Mouse (Mus musculus) lung, embryonic 15.5 days (tissue): ENCODE measurements at regions not wholly inside any gene's neighbourhood (a gene's known extent, or its start where the extent isn't known, plus 50 kb on each side); places are given as distances from the start of the nearest gene placed in this dataset.

Source experiments
- ATAC-seq: fragments of 200-750 bp; cut with Nextera tagmentation; 2 replicates; pipeline ENCODE4 v1.8.0; 2017; ENCODE audit warnings: moderate number of reproducible peaks, borderline replicate concordance; ENCODE audit not compliant: low FRiP score, low TSS enrichment; ENCODE audit errors: extremely low read depth
- H3K27ac ChIP-seq: fragments of 300-500 bp; sonication (generic); 2 replicates; pipeline ENCODE4 v1.5.1; 2015; ENCODE audit warnings: moderate library complexity, mild to moderate bottlenecking, inconsistent platforms
- H3K27me3 ChIP-seq: fragments of 300-500 bp; sonication (generic); 2 replicates; pipeline ENCODE4 v1.6.1; 2015; ENCODE audit warnings: inconsistent platforms
- H3K36me3 ChIP-seq: fragments of 300-500 bp; sonication (generic); 2 replicates; pipeline ENCODE4 v1.6.1; 2015; ENCODE audit warnings: inconsistent platforms
- H3K4me1 ChIP-seq: fragments of 300-500 bp; sonication (generic); 2 replicates; pipeline ENCODE4 v1.6.1; 2015; ENCODE audit warnings: inconsistent platforms
- H3K4me2 ChIP-seq: fragments of 300-500 bp; sonication (generic); 2 replicates; pipeline ENCODE4 v1.6.1; 2015; ENCODE audit warnings: inconsistent platforms, mild to moderate bottlenecking, moderate library complexity
- H3K4me3 ChIP-seq: fragments of 300-500 bp; sonication (generic); 2 replicates; pipeline ENCODE4 v1.5.1; 2015; ENCODE audit warnings: mild to moderate bottlenecking, inconsistent platforms
- H3K9ac ChIP-seq: fragments of 300-500 bp; sonication (generic); 2 replicates; pipeline ENCODE4 v1.6.1; 2015; ENCODE audit warnings: inconsistent platforms
- H3K9me3 ChIP-seq: fragments of 300-500 bp; sonication (generic); 2 replicates; pipeline ENCODE4 v1.6.1; 2016; ENCODE audit warnings: inconsistent platforms
- WGBS: fragments of 180-500 bp; shearing (Covaris S2); methylation state at CpG from one replicate; pipeline ENCODE4 v1.1.7; 2015; 5-methylcytosine and 5-hydroxymethylcytosine counted together

DNA sequence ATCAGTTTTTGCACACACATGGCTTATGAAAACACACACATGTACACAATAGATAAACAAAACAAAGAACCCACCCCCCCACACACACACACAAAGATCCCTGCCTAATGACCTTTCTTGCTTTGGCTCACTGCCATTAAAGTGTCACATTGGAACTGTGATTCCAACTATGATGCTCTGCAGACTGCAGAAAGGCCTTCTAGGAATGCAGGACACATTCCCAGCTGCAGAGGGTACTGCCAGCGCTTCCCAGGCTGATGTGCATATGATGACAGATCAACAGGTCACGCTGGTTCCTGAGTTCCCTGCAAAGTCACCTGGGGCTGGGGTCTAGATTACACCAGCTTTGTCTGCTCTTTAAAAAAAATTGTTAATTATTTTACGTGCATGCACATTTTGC, 68.1 kb upstream of the Ppm1j start:
- no peaks in the 10 kb centered on the region for H3K9me3 ChIP-seq
- no peaks in the 10 kb centered on the region for H3K27me3 ChIP-seq
- H3K36me3 ChIP-seq: no peaks in the 10 kb centered on the region
- H3K9ac ChIP-seq: no peak overlapping the region
- no peak overlapping the region for H3K4me3 ChIP-seq
- 58% methylated on average over 3 of the region's 3 CpGs for WGBS
- peaks cover 4% of the 10 kb centered on the region; the same call in 1 of the 2 replicates for H3K4me1 ChIP-seq
- no peak overlapping the region for H3K4me2 ChIP-seq
- H3K27ac ChIP-seq: no peak overlapping the region
- no peak for ATAC-seq

DNA sequence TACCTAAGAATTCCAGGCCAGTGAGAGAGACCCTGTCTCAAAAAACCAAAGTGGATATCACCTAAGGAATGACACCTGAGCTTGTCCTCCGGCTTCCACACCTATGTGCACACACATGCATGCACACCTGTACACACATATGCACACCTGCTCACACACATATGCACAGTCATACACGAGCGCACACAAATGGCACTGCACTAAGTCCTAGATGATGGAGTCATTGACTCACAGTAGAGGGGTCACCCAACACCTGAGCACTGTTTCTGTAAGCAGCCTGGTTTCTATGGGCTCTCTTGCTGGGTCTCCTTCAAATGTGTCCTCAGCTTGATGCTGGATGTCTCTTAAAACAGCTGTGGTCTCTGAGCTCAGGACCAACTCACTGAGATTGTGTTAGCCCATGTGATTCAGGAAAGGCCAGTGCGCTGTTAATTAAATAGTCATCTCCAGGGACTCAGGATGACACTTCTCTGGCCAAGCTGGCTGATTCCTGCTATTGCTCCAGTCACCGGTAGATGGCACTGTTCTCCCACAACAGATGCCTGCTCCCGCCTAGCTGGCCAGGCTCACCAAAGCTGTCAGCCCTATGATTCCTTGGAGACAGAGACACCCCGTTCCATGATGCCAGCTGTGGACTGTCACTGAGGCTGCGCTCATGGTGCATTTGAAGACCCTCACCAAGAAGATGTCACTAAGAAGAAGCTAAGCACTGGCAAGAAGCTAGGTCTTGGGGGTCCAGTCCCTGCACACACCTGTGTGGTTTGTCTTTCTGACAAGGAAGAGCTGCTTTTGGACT, 66.8 kb upstream of the Ppm1j start:
- H3K9ac ChIP-seq: no peak overlapping the region
- peaks cover 4% of the 10 kb centered on the region; the same call in 1 of the 2 replicates for H3K4me1 ChIP-seq
- no peaks in the 10 kb centered on the region for H3K27me3 ChIP-seq
- H3K36me3 ChIP-seq: no peaks in the 10 kb centered on the region
- H3K4me3 ChIP-seq: peak overlapping the region; percentile 1
- H3K27ac ChIP-seq: no peak overlapping the region
- 20% methylated on average over 8 of the region's 8 CpGs for WGBS
- H3K9me3 ChIP-seq: no peaks in the 10 kb centered on the region
- H3K4me2 ChIP-seq: peak overlapping the region; percentile 46
- peak; percentile 32; the same call in 1 of the 2 replicates for ATAC-seq

DNA sequence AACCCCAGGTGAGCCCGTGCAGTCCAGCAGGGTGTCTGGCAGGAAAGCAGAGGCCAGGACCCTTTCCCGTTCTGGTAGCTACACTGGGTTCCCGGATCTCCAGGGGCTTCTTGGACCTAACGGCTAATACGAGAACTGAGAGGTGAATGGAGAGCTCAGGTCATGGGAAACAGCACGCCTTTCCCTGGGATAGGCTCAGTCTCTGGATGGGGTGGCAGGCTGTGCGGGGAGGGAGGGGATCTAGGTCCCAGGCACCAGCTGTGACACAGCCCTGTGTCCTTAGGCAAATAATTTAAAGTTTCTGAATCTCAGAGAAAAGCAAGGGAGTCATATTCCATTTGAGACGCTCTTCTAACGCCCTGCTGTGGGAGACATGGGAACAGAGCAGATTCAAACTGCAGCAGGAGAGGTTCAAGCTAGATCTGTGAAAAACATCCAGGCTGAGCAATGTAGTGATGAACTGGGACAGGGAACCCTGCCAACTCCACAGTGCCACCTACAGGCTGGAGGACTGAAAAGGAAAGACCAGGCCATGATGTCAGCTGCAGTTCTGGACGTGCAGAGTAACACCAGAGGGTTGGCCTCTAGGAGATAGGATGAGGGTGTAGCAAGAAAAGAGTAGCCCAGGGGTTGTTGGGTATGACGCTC, 66.1 kb upstream of the Ppm1j start:
- WGBS: 44% methylated on average over 11 of the region's 11 CpGs
- H3K9me3 ChIP-seq: no peaks in the 10 kb centered on the region
- H3K4me2 ChIP-seq: peak overlapping the region; percentile 46
- H3K9ac ChIP-seq: no peak overlapping the region
- no peaks in the 10 kb centered on the region for H3K27me3 ChIP-seq
- H3K36me3 ChIP-seq: no peaks in the 10 kb centered on the region
- H3K4me1 ChIP-seq: peaks cover 4% of the 10 kb centered on the region; the same call in 1 of the 2 replicates
- H3K4me3 ChIP-seq: peak overlapping the region; percentile 1
- H3K27ac ChIP-seq: no peak overlapping the region
- peak; percentile 41; the same call in 1 of the 2 replicates for ATAC-seq
